Mouse (Mus musculus) hindbrain, embryonic 15.5 days (tissue): ENCODE measurements at regions not wholly inside any gene's neighbourhood (a gene's known extent, or its start where the extent isn't known, plus 50 kb on each side); places are given as distances from the start of the nearest gene placed in this dataset.
A peak's percentile ranks its signal among the peaks of the same experiment; 100 is the strongest.
"Not testable (repeated sequence)": the region's sequence is repeated elsewhere in the genome, so short reads cannot be mapped to it uniquely, and the experiment has no call there.

ENCODE experiments used
- ATAC-seq: fragments of 200-750 bp; cut with Nextera tagmentation; 2 replicates; pipeline ENCODE4 v1.8.0; 2017; ENCODE audit warnings: low read depth, moderate number of reproducible peaks, moderate TSS enrichment; ENCODE audit not compliant: low FRiP score
- H3K27ac ChIP-seq: fragments of 300-500 bp; sonication (generic); replicated peaks from 2 replicates; pipeline ENCODE4 v1.5.1; 2015; ENCODE audit warnings: mild to moderate bottlenecking, inconsistent platforms
- H3K27me3 ChIP-seq: fragments of 300-500 bp; sonication (generic); 2 replicates; pipeline ENCODE4 v1.6.1; 2015; ENCODE audit warnings: control low read depth, inconsistent platforms
- H3K36me3 ChIP-seq: fragments of 300-500 bp; sonication (generic); 2 replicates; pipeline ENCODE4 v1.6.1; 2015; ENCODE audit warnings: control low read depth, inconsistent platforms
- H3K4me1 ChIP-seq: fragments of 300-500 bp; sonication (generic); replicated peaks from 2 replicates; pipeline ENCODE4 v1.6.1; 2015; ENCODE audit warnings: control low read depth, inconsistent platforms
- H3K4me2 ChIP-seq: fragments of 300-500 bp; sonication (generic); 2 replicates; pipeline ENCODE4 v1.6.1; 2015; ENCODE audit warnings: moderate library complexity, mild to moderate bottlenecking, inconsistent platforms
- H3K4me3 ChIP-seq: fragments of 300-500 bp; sonication (generic); 2 replicates; pipeline ENCODE4 v1.5.1; 2015; ENCODE audit warnings: mild to moderate bottlenecking, inconsistent platforms
- H3K9ac ChIP-seq: fragments of 300-500 bp; sonication (generic); 2 replicates; pipeline ENCODE4 v1.6.1; 2015; ENCODE audit warnings: inconsistent platforms
- H3K9me3 ChIP-seq: fragments of 300-500 bp; sonication (generic); 2 replicates; pipeline ENCODE4 v1.6.1; 2016; ENCODE audit warnings: control low read depth, inconsistent platforms
- WGBS: fragments of 180-500 bp; shearing (Covaris S2); methylation state at CpG from one replicate; pipeline ENCODE4 v1.1.7; 2015; 5-methylcytosine and 5-hydroxymethylcytosine counted together

DNA sequence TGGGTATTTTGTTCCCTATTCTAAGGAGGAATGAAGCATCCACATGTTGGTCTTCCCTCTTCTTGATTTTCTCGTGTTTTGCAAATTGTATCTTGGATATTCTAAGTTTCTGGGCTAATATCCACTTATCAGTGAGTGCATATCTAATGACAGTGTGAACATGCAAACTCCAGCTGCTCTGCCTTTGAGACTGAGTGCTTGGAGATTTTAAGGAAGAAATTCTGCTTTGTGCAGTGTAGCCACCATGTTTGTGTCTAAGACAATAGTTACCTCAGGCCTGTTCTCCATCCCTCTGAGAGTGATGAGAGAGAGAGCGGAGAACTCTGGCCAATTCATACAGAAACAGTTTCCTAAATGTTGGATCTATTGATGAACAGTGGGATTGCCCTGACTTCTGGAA, 514.1 kb upstream of the Mms22l start:
- not testable (repeated sequence) for H3K4me3 ChIP-seq, H3K36me3 ChIP-seq, H3K27me3 ChIP-seq, H3K4me1 ChIP-seq, H3K9ac ChIP-seq, ATAC-seq, H3K4me2 ChIP-seq, H3K9me3 ChIP-seq
- peak overlapping the region; percentile 64 for H3K27ac ChIP-seq
- WGBS, result 84% methylated on average over 2 of the region's 2 CpGs

GRCm38 (mm10) chr4:23982790-23983451, 513.3 kb upstream of the Mms22l start:
- Histone ChIP-seq H3K9ac (peak overlapping the region; percentile 11; the same call in 1 of the 2 replicates), H3K27me3 (no peaks in the 10 kb centered on the region), H3K9me3 (no peaks in the 10 kb centered on the region), H3K27ac (peak overlapping the region; percentile 64), H3K36me3 (no peaks in the 10 kb centered on the region), H3K4me1 (peaks cover 9% of the 10 kb centered on the region), H3K4me3 (peak overlapping the region; percentile 18), H3K4me2 (peak overlapping the region; percentile 50)
- 15% methylated on average over 13 of the region's 13 CpGs for WGBS
- ATAC-seq, result peak; percentile 97

GRCm38 (mm10) chr4:23983452-23983805, 512.8 kb upstream of the Mms22l start:
- peak overlapping the region; percentile 18 for H3K4me3 ChIP-seq
- H3K4me2 ChIP-seq, result peak overlapping the region; percentile 50
- 8% methylated on average over 8 of the region's 8 CpGs for WGBS
- H3K9ac ChIP-seq, result peak overlapping the region; percentile 11; the same call in 1 of the 2 replicates
- H3K36me3 ChIP-seq, result no peaks in the 10 kb centered on the region
- no peaks in the 10 kb centered on the region for H3K27me3 ChIP-seq
- H3K9me3 ChIP-seq, result no peaks in the 10 kb centered on the region
- H3K4me1 ChIP-seq, result peaks cover 9% of the 10 kb centered on the region
- ATAC-seq, result peak; percentile 81
- peak overlapping the region; percentile 64 for H3K27ac ChIP-seq

DNA sequence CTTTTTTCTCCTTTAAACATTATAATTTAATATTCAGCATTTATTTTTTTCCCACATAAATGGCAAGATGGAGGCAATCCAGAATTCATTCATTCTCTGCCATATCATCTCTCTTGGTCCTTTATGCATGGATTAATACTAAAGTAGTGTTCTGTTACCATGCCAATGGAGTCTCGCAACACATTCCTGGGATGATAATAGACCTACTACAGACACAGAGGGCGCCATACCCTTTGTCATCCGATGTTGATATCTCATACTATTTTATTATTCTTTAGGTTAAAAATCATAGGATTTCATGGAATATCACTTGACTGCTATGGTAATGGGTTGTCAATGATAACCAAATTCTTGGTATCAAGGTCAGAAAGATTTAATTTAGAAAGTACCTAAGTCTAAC, 512.2 kb upstream of the Mms22l start:
- 54% methylated on average over 3 of the region's 3 CpGs for WGBS
- Histone ChIP-seq H3K9me3 (no peaks in the 10 kb centered on the region), H3K27ac (no peak overlapping the region), H3K27me3 (no peaks in the 10 kb centered on the region), H3K4me3 (no peak overlapping the region), H3K4me1 (peaks cover 9% of the 10 kb centered on the region), H3K9ac (no peak overlapping the region), H3K4me2 (no peak overlapping the region), H3K36me3 (no peaks in the 10 kb centered on the region)
- no peak for ATAC-seq

GRCm38 (mm10) chr4:23985956-23986355, 510.3 kb upstream of the Mms22l start:
- Histone ChIP-seq H3K4me2 (no peak overlapping the region), H3K27ac (no peak overlapping the region), H3K9ac (no peak overlapping the region), H3K4me1 (peaks cover 9% of the 10 kb centered on the region), H3K36me3 (no peaks in the 10 kb centered on the region), H3K9me3 (no peaks in the 10 kb centered on the region), H3K27me3 (no peaks in the 10 kb centered on the region), H3K4me3 (no peak overlapping the region)
- WGBS, result 24% methylated on average over 4 of the region's 4 CpGs
- no peak for ATAC-seq

DNA sequence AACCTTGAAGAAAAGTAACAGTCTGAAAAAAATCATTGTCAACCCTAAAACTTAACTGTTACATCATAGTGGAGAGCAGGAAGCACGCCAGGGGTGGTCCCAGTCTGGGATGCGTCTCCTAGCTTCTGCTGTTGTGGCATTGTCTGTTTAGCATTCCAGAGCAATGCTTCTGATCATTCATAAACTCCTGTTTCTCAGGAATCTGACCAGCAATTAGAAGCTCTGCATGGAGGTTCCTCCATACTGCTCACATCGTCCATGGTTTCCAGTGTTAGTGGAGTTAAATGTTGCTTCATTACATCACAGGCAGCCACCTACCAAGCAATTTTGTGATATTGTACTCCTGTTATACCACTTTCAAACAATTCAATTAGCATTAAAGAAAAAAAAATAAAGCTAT, 502.4 kb upstream of the Mms22l start:
- Histone ChIP-seq H3K36me3 (no peaks in the 10 kb centered on the region), H3K27me3 (no peaks in the 10 kb centered on the region), H3K9me3 (no peaks in the 10 kb centered on the region), H3K27ac (no peak overlapping the region), H3K9ac (no peak overlapping the region), H3K4me3 (no peak overlapping the region), H3K4me2 (no peak overlapping the region), H3K4me1 (no peaks in the 10 kb centered on the region)
- no peak for ATAC-seq
- whole genome bisulfite sequencing, result 16% methylated on average over 3 of the region's 3 CpGs

DNA sequence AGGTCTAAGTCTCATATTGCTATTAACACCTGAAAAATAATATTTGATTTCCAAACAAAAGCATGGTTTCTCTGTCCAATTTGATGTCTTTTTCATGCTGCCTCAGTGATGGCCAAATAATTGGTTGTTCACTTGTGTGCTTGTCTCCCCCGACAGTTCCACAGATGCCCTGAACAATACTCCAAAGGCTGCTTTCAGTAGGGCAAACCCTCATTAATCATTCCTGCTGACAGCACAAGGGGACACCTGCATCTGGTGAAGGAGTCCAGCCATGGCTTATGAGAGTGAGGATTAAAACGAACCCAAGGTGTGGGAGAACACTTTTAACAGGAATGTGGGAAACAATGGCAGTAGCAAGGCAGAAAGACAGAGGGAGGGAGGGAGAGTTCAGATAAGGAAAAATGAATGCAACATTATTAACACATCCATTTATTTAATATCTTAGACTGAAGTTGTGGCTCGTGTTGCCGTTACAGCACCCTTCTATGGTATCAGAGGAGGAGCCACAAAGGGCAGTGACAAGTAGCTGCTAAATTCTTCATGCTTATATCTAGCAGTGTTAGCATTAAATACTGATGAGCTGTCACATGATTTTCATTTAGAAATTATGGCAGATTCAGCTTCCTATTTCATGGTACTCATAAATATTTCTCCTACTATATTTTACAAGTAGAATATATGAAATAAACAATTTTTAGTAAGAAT, 501.8 kb upstream of the Mms22l start:
- H3K9ac ChIP-seq, result no peak overlapping the region
- WGBS, result 14% methylated on average over 4 of the region's 4 CpGs
- H3K4me3 ChIP-seq, result no peak overlapping the region
- no peak overlapping the region for H3K4me2 ChIP-seq
- H3K27me3 ChIP-seq, result no peaks in the 10 kb centered on the region
- H3K27ac ChIP-seq, result no peak overlapping the region
- ATAC-seq, result peak; percentile 76
- H3K4me1 ChIP-seq, result no peaks in the 10 kb centered on the region
- no peaks in the 10 kb centered on the region for H3K9me3 ChIP-seq
- no peaks in the 10 kb centered on the region for H3K36me3 ChIP-seq

DNA sequence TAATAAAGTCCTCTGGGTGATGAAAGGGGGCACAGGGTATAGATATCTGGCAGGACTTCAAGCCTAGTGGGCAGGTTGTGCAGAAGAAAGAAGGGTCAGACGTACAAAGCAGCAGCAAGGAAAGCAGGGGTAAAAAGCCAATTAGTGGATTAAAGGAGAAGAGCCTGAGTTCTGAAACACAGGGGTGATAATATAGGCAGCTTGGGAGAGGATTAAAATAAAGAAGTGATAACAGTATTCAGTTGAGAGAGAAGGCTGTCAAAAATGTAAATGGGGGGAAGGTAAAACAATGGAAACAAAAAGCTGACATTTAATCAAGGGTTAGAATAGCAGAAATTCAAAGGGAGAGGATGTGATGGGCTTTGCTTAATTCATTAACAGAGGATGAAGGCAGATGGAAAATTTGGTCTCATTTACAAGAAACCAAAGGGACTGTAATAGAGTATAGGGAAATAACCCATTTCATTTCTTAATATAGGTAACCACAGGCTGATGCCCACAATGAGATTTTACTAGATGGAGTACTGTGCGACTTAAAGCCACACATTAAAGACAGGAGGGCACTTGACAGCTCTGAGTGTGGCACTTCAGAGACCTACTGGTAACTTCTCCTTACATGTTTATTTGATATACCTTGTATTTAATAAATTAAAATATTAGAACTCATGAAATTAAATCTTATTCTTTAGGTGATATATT, 489.8 kb upstream of the Mms22l start:
- Histone ChIP-seq H3K9me3 (no peaks in the 10 kb centered on the region), H3K27me3 (no peaks in the 10 kb centered on the region), H3K27ac (no peak overlapping the region), H3K9ac (no peak overlapping the region), H3K36me3 (no peaks in the 10 kb centered on the region), H3K4me1 (no peaks in the 10 kb centered on the region), H3K4me2 (no peak overlapping the region), H3K4me3 (no peak overlapping the region)
- no peak for ATAC-seq
- WGBS, result 32% methylated on average over 2 of the region's 2 CpGs

GRCm38 (mm10) chr4:24019178-24020104, 476.8 kb upstream of the Mms22l start:
- H3K4me2 ChIP-seq, result no peak overlapping the region; the same call in 1 of the 2 replicates
- no peaks in the 10 kb centered on the region for H3K9me3 ChIP-seq
- peak; percentile 71; the same call in 1 of the 2 replicates for ATAC-seq
- 51% methylated on average over 11 of the region's 11 CpGs for WGBS
- no peaks in the 10 kb centered on the region for H3K36me3 ChIP-seq
- peak overlapping the region; percentile 36; the same call in 1 of the 2 replicates for H3K27ac ChIP-seq
- no peak overlapping the region for H3K4me3 ChIP-seq
- peaks cover 9% of the 10 kb centered on the region for H3K4me1 ChIP-seq
- H3K27me3 ChIP-seq, result no peaks in the 10 kb centered on the region
- no peak overlapping the region for H3K9ac ChIP-seq
